Mouse (Mus musculus) heart, postnatal 0 days (tissue): ENCODE results near the gene Ifnar1.

ENCODE experiments used
- CTCF ChIP-seq: IDR thresholded peaks from 2 replicates; pipeline ENCODE4 v1.5.1; 2016; ENCODE audit warnings: antibody characterized with exemption, control low read depth, low read depth
- EP300 ChIP-seq: IDR thresholded peaks from 2 replicates; pipeline ENCODE4 v1.6.1; 2016; ENCODE audit warnings: antibody characterized with exemption, low read depth

DNA sequence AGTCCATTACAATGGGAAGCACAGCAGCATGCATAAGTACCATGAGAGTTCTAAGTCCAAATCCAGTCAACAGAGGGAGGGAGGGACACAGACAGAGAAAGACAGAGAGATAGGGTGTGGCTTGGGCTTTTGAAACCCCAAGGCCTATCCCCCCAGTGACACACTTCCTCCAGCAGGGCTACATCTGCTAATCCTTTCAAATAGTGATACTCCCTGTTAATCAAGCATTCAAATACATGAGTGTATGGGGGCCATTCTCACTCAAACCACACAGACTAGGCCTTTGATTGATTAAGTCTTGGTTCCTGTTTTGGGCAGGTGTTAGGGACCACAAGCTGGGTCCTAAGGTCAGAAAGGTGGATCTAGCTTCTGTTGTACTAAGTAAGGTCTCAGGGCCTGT lies 4.5 kb upstream of the Ifnar1 start:
- no peak for TF ChIP-seq EP300
- TF ChIP-seq CTCF: no peak
